Mouse (Mus musculus) testis, adult 2 months (tissue): ENCODE measurements around the gene Smg7.

Experiments used
- CTCF ChIP-seq: fragments of 200-500 bp; IDR thresholded peaks from 2 replicates; pipeline ENCODE4 v1.5.1; 2012; ENCODE audit warnings: low read depth, mild to moderate bottlenecking, inconsistent platforms, low read length, moderate library complexity; ENCODE audit not compliant: control insufficient read depth, insufficient read depth, insufficient replicate concordance
- POLR2A ChIP-seq: fragments of 200-500 bp; IDR thresholded peaks from 2 replicates; pipeline ENCODE4 v1.6.1; 2012; ENCODE audit warnings: low read depth, mild to moderate bottlenecking, inconsistent platforms, low read length, moderate library complexity; ENCODE audit not compliant: control insufficient read depth

DNA sequence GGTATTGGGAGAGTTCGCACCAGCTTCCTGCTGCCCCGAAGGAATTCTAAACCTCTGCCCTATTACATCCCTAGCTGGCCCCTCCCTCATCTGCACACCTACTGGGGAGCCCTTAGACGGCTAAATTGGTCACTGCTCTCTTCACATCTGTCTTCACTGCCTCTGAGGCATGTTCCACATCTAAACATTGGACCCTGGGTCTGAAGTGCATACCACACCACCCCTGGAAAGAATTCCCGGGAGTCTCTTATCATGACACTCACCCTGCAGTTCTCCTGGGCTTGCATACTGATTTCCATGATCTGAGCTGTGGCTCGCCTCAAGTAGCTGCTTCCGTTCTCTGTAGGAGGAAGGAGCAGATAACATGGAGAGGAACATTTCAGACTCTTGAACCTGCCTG, 111.6 kb downstream of the Smg7 start:
- TF ChIP-seq CTCF: no peak
- TF ChIP-seq POLR2A: no peak
